Mouse (Mus musculus): ENCODE measurements around the gene Olfr585.

Gene Olfr585

GRCm38 (mm10) chr7:103097420-103097819, at the start of gene Olfr585:
Olfr585 (plus strand) TSS chr7:103097720.
- DNase-seq (ENCODE audit: low spot score), result no peak

GRCm38 (mm10) chr7:103051000-103051399, 46.5 kb upstream of the Olfr585 start, which contains the start of gene Olfr583:
Olfr583 (plus strand) TSS chr7:103051300.
- no peak for DNase-seq (ENCODE audit: low spot score)

GRCm38 (mm10) chr7:103081585-103081984, 15.9 kb upstream of the Olfr585 start, which contains the start of gene Olfr584:
Olfr584 (plus strand) TSS chr7:103081885.
- no peak for DNase-seq (ENCODE audit: low spot score)

- no peak for DNase-seq (ENCODE audit: low spot score)
Observed at GRCm38 (mm10) chr7:103119406-103119805, 21.9 kb downstream of the Olfr585 start.

- no peak for DNase-seq (ENCODE audit: low spot score)
Observed at GRCm38 (mm10) chr7:103125538-103125937, 28.0 kb downstream of the Olfr585 start, which contains the start of gene Olfr586. Olfr586 (minus strand) TSS chr7:103125638.

GRCm38 (mm10) chr7:103140579-103140978, 43.1 kb downstream of the Olfr585 start, which contains the start of gene Olfr588-ps1:
Olfr588-ps1 (plus strand) TSS chr7:103140879.
- DNase-seq (ENCODE audit: low spot score), result no peak
